Mouse (Mus musculus): ENCODE data around the gene C5ar1.

GRCm38 (mm10) chr7:16254195-16254594 is 5.1 kb downstream of the C5ar1 start:
- no peak for TF ChIP-seq ZKSCAN1 (IDR thresholded peaks at IDR 0.05; ENCODE audit: low read depth, low read length)
- no peak for TF ChIP-seq MAFK (IDR thresholded peaks at IDR 0.05; ENCODE audit: borderline replicate concordance, low read depth, low read length)
- no peak for TF ChIP-seq MAX (IDR thresholded peaks at IDR 0.05; ENCODE audit: low read length)
- TF ChIP-seq POLR2A (IDR thresholded peaks at IDR 0.05; ENCODE audit: control insufficient read depth in 1 of 2, insufficient read depth in 1 of 2, low read depth in 1 of 2, low read length in 2 of 2, poor library complexity in 1 of 2): no peak
- TF ChIP-seq MXI1 (IDR thresholded peaks at IDR 0.05; ENCODE audit: low read depth, low read length): no peak
- no peak for TF ChIP-seq BHLHE40 (IDR thresholded peaks at IDR 0.05; ENCODE audit: borderline replicate concordance, low read depth, low read length)
- no peak for TF ChIP-seq POLR2AphosphoS5 (IDR thresholded peaks at IDR 0.05; ENCODE audit: borderline replicate concordance, low read depth, low read length)
- TF ChIP-seq CTCF (IDR thresholded peaks at IDR 0.05 in 2 of 3, conservative IDR thresholded peaks at IDR 0.05 in 1 of 3; ENCODE audit: control insufficient read depth in 1 of 3, insufficient read depth in 1 of 3, low read depth in 2 of 3, low read length in 3 of 3, poor library complexity in 1 of 3, severe bottlenecking in 1 of 3): no peak
- TF ChIP-seq USF2 (IDR thresholded peaks at IDR 0.05; ENCODE audit: borderline replicate concordance in 1 of 2, insufficient read depth in 1 of 2, low read depth in 1 of 2, low read length in 2 of 2): no peak
- no peak for TF ChIP-seq MAZ (IDR thresholded peaks at IDR 0.05; ENCODE audit: low read depth, low read length)
- no peak for TF ChIP-seq NRF1 (IDR thresholded peaks at IDR 0.05; ENCODE audit: insufficient read depth, low read depth, low read length, poor library complexity, severe bottlenecking)
- TF ChIP-seq TBP (IDR thresholded peaks at IDR 0.05; ENCODE audit: low read depth, low read length): no peak
- no peak for TF ChIP-seq E2F4 (IDR thresholded peaks at IDR 0.05; ENCODE audit: borderline replicate concordance, low read depth, low read length)
- no peak for TF ChIP-seq TCF12 (IDR thresholded peaks at IDR 0.05; ENCODE audit: low read depth, low read length)
